Mouse (Mus musculus) hematopoietic stem cell, adult 5-6 weeks (primary cell): Measurements from ENCODE around the gene Rhoa. TPM values are rescaled to one million over a fixed set of nuclear protein-coding genes. Genes with fewer than 3 reads are reported as not detected.
A peak's percentile ranks its signal among the peaks of the same experiment; 100 is the strongest.
"Not testable (repeated sequence)": the region's sequence is repeated elsewhere in the genome, so short reads cannot be mapped to it uniquely, and the experiment has no call there.

Experiments
- ATAC-seq, 2 experiments: fragments of 125-278 bp in 1 of 2; replicated peaks in 1 of 2; 2 replicates each; pipeline ENCODE4 v1.8.0; 2016 to 2017; ENCODE audit warnings: inconsistent platforms in 2 of 2, mild to moderate bottlenecking in 2 of 2, moderate number of reproducible peaks in 2 of 2, low read depth in 1 of 2, moderate TSS enrichment in 1 of 2; ENCODE audit not compliant: low FRiP score in 2 of 2, poor library complexity in 2 of 2, severe bottlenecking in 2 of 2, insufficient read depth in 1 of 2, low TSS enrichment in 1 of 2
- total RNA-seq: library from RNA; stranded (forward); fragments of 172-1452, 232-1000 nt; gene quantifications from 2 replicates; pipeline ENCODE4 v1.2.3, GENCODE M21; 2017

Rhoa gene
- total RNA-seq, 1 experiment from 2014 or later: 320 TPM

DNA sequence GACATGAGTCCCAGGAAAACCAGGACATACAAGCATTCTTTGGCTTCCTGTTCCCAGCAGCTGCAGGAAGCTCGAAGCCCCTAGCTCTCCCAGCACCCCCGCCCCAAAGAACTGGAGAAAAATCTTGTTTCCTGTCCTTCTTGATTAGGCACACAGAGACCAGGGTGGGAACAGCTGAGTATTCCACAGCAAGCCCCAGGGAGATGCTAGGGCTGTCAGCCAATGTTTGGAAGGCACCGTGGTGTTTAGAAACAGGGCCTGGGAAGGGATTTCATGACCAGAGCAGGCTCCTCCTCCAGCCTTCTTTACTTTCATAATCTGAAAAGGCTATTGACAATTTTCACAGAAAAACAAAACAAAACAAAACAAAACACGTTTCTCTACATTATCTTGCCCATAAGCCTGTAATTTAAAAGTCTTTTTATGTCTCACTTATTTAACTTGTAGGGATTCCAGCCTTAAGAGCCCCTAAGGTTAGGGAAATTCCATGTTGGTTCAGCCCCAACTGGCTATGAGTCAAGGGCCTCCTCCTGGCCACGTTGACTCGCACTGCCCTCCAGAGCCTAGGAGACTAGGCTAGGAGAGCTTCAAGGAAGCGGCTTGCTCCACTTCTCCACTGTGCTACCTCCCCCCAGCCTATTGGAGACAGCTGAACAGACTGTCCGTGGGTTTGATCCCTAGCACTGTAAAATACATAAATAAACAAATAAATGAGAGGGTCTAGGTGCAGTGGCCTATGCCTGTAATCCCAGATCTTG lies 25.7 kb upstream of the Rhoa start:
- ATAC-seq: no peak; a peak in 1 of 4 replicates

DNA sequence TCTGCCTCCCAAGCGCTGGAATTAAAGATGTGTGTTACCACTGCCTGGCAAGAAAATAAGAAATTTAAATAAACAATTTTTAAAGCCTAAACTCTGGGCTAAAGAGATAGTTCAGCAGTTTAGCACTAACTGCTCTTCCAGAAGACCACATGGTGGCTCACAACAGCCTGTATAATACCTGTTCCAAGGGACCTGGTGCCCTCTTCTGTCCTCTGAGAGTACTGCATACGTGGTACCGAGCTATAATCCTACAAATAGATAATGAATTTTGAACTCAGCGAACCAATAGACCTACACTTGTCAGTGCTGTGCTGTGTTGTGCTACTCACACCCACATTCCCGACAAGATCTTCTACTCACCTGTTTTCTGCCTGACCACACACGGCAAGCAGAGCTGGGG lies 21.5 kb upstream of the Rhoa start:
- peak; percentile 89 to 96 for ATAC-seq

DNA sequence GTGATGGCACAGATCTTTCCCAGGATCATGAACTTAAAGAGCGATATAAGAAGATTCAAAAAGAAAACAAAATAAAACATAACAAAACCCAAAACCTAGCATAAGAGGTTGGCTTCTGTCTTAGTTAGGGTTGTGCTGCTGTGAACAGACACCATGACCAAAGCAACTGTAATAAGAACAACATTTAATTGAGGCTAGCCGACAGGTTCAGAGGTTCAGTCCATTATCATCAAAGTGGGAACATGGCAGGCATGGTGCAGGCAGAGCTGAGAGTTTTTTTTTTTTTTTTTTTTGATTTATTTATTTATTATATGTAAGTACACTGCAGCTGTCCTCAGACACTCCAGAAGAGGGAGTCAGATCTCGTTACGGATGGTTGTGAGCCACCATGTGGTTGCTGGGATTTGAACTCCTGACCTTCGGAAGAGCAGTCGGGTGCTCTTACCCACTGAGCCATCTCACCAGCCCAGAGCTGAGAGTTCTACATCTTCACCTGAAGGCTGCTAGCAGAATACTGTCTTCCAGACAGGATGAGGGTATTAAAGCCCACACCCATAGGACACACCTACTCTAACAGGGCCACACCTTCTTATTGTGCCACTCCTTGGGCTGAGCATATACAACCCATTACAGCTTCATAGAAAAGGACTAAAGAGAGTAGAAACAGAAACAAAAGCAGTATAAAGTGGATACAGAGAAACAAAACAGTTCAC lies 18.2 kb upstream of the Rhoa start:
- ATAC-seq: not testable (repeated sequence)

DNA sequence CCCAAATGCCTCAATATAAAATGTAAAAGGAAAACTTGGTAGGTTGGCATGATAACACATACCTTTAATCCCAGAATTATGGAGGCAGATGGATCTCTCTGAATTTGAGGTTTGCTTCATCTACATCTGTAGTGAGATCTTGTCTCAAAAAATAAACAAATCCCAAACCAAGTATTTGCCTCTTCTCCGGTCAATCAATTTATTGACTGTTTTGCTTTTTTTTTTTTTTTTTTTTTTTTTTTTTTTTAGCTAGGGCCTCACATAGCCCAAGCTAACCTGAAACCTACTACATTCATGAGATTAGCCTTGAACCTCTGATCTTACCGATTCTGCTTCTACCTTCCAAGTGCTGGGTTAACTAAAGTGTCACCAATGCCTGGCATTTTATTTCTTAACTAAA lies 16.6 kb upstream of the Rhoa start:
- ATAC-seq: no peak

DNA sequence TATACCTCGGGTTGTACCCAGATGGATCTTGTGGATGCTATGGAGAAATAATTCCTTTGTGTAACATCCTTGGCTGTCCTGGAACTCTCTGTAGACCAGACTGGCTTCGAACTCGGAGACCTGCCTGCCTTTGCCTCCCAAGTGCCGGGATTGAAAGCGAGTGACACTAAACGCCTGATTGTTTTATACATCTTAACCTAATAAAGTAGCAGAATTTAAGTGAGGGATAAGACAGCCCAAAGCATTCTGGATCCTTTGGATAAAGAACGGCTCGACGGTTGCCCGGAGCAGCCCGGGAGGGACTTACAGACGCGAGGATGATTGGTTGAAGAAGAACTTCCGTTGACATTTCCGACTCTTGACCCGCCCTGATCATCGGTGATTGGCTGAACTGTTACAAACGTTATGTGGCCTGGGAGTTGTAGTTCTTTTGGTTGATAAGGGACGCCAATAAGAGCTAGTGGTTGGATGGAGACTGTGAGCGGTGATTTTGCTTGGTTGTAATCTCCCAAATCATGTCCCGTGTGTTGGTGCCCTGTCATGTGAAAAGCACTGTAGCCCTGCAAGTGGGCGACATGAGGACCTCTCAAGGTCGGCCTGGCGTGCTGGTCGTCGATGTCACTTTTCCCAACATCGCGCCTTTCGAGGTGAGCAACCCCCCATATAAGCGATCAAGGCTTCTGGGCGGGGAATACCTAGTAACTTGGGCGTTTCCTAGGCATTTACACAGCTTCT lies 15.7 kb upstream of the Rhoa start, which contains the start of gene Nicn1:
Gene Nicn1, plus strand, starts transcription at position 414 of the 735 bp plus-strand sequence.
- ATAC-seq: peak; percentile 100

DNA sequence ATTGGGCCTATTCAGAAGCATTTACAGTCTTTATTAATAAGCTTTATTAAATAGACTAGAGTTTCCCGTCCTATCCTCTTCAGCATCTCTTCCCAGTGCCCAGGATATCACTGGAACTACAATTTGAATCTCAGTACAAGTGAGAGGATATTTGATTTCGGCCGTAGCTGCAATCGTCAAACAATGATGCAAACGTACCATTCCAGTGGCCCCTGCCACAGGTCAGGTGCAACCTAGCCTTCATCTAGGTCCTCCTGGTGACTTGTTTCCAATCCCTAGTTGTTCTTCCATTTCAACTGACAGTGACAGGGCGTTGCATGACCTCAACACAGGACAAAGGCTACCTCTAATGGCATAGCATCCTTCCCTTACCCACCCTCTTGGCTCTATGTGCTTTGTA lies 15.2 kb upstream of the Rhoa start:
- no peak for ATAC-seq

DNA sequence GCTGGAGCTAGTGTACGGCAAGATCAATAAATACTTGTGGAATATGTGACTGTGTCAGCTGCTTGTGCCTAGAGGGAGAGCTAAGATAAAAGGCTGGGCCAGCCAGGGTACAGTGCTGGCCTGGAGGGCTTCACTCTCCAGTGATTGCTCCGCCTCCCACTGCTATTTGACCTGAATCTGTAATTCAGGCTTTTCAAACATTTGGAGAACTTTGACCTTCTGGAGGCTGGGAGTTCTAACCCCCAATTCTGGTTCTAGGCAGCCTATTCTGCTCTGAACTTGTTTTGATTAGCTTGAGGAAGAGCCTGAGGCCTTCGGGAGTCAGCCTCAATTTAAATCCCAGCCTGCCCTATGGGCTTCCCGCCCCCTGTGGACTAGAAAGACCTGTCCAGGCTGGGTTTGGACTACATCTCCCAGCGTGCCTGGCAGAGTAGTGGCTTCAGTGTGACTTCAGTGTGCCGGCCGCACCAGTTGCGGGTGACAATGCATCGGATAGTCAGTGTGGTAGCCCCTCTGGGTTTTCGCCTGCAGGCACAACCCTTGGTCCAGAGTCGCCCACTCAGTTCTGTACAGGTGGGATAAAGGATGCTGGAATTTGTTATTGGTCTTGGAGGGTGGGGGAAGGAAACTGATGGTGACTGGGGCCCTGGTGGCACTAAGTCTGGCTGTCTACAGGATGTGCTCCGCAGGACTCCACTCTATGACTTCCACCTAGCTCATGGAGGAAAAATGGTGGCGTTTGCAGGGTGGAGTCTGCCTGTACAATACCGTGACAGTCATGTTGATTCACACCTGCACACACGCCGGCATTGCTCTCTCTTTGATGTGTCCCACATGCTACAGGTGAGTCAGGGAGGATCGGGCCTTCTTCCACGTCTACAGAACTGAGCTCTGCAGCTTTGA lies 9.2 kb upstream of the Rhoa start, which contains the start of gene Amt:
Gene Amt, plus strand, starts transcription at position 401 of the 903 bp plus-strand sequence.
- ATAC-seq: no peak

DNA sequence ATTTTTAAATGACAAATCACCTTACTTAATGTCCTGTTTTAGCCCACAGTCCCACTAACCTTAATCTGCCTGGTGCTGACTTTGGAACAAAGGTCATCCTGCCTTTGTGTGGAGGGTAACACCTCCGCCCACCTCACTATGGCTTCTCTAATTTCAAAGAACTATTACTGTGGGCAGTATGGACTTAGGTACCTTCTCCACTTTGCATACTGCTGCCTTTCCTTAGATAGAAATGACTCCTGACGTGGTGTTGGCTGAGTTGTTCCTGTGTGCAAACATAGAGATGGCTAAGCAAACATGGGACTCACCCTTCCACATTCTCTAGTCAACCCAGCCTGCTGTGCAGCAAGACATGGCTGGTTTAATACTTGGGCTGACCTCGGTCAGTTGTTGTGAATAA lies 4.1 kb upstream of the Rhoa start:
- no peak for ATAC-seq

DNA sequence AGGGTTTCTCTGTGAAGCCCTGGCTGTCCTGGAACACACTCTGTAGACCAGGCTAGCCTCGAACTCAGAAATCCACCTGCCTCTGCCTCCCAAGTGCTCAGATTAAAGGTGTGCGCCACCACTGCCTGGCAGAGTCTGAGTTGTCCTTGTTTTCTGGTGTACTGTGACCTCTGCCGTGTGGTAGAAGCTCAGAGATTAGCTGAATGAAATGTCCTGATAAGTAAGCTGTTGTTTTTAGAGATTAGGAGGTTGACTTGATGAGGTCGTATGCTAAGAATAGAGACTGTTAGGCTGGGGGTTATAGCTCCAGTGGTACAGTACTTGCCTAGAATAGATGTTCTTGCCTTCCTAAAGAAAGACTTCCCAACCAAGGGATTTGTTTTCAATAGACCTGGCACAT lies 1.2 kb upstream of the Rhoa start:
- ATAC-seq: no peak

DNA sequence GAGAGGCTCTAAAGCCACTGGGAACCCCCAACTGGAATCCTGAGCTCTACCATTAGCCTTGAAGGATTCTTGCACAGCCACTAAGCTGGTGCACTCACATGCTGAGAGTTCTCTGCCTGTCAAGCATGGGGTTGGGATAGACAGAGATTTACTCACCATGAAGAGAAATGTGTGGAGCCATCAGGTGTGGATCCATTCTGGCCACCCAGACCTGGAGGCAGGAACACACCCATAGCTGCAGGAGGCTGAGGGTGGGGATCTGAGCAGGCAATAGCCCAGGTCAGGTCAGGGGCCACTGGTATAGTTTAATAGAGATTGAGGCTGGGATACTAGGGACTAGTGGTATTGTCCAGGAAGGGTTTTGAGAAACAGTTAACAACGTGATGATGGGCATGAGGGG lies 759 bp upstream of the Rhoa start:
- no peak for ATAC-seq

DNA sequence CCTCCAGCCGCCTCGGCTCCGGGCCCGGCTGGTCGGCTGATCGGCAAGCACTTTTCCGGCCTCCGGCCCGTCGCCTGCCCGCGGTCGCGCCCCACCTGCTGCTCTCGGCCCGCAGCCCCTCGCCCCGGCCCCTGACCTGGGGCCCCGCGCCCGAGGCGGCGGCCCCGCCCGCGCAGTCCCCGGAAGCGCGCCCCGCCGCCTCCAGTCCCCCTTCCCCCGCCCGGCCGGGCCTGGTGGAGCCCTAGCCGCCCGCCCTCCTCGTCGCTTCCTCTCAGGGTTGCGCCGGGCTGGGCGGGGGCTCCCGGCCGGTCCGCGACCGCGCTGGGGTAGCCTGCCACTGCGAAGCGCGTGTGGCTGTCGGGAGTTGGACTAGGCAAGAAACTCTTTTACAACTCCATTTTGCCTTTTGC lies 647 bp downstream of the Rhoa start:
- ATAC-seq: peak; percentile 54 to 56; a peak in 3 of 4 replicates

DNA sequence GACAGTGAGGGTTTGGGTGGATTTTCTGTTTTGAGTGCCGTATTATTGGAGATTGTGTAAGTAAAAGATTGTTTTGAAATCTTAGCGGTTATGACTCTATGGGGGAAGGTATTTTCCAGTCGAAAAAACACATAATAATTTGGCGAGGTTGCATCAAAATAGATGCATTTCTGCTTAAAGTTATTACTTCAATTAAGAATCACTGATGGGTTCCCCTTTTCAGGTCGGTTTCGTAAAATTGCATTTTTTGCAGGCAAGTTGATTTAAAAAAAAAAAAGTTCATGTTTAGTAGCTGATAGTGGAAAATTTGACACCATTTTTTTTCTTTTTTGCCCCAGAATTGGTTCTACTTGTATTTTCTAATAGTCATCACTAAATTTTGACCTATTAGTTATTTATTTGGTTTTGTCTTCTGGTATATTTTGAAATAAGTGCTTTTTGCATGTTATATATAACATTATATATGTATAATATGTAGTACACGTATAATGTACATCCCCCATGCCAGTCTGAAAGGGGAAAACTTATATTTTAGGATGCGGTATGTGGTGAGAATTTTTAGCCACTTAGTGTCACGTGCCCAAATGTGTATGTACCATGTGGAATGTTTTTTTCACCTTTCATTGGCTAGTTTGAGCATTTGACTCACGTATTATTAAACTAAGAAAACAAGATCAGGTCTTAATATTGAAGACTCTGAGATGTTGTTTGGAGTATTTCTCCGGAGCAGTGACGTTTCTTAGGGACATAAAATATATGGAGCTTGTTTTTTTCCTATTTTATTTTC lies 1.3 kb downstream of the Rhoa start:
- no peak for ATAC-seq

DNA sequence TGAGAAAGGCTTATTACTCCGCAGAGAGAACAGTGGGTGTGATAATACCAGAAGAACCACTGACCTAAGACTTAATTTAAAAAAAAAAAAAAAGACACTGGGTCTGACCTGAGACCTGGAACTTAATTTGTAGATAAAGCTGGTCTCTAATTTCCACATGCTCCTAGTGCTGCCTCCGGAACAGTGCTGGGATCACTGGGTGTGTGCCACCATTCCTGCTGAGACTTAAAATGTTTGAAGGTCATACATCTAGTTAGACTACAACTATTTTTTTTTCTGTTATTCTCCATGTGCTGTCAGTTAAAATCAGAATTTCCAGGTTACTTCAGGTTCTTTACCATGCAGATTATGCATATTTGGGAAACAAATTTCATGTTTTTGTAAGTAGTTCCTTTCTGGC lies 2.2 kb downstream of the Rhoa start:
- no peak for ATAC-seq

DNA sequence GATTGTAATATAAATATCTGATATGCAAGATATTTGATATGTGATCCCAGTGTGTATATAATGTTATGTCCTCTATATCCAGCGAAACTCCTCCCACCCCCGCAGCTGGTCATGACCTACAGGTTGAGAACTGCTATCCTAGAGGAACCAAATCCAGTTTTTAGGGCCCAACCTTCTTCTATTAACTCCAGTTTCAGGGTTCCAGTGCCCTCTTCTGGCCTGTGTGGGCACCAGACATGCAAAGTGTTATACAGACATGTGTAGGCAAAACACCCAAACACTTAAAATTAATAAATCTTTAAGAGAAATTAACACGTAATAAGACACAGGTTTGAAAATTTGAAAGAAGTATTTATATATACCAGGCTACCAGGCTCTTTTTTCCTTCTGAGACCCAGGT lies 11.6 kb downstream of the Rhoa start:
- ATAC-seq: no peak

DNA sequence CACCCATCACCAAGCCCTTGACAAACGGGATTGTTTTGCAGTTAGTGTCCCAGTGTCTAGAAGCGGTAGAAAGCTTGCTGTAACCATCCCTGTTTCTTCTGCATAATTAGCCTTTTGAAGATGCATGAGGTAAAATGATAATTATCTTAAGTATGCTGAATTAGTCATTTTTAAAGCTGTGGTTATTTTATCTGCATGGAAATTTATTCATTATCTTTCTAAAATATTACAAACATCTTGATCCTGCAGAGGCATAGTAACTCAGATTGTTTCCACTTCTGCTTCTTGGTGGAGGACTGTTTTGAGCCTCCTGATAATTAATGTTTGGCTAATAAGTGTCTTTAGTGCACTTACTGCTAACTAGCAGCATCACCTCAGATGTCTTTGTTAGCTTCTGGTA lies 12.5 kb downstream of the Rhoa start:
- no peak for ATAC-seq

DNA sequence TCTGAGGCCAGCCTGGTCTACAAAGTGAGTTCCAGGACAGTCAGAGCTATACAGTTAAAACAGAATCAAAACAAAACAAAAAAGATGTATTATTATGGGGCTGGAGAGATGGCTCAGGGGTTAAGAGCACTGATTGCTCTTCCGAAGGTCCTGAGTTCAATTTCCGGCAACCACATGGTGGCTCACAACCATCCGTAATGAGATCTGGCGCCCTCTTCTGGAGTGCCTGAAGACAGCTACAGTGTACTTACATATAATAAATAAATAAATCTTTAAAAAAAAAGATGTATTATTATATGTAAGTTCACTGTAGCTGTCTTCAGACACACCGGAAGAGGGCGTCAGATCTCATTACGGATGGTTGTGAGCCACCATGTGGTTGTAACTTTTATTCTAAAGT lies 16.1 kb downstream of the Rhoa start:
- ATAC-seq: not testable (repeated sequence)
